Mouse (Mus musculus) spleen, adult 12 weeks (tissue): Measurements from ENCODE around the gene Epb41l2.
A peak's percentile ranks its signal among the peaks of the same experiment; 100 is the strongest.

ENCODE experiments used
- DNase-seq: peaks from one replicate; pipeline ENCODE4 v3.0.0; 2022; ENCODE audit warnings: low spot score

Epb41l2 gene

GRCm38 (mm10) chr10:25436703-25437401 is 77.3 kb downstream of the Epb41l2 start:
- DNase-seq: no peak

DNA sequence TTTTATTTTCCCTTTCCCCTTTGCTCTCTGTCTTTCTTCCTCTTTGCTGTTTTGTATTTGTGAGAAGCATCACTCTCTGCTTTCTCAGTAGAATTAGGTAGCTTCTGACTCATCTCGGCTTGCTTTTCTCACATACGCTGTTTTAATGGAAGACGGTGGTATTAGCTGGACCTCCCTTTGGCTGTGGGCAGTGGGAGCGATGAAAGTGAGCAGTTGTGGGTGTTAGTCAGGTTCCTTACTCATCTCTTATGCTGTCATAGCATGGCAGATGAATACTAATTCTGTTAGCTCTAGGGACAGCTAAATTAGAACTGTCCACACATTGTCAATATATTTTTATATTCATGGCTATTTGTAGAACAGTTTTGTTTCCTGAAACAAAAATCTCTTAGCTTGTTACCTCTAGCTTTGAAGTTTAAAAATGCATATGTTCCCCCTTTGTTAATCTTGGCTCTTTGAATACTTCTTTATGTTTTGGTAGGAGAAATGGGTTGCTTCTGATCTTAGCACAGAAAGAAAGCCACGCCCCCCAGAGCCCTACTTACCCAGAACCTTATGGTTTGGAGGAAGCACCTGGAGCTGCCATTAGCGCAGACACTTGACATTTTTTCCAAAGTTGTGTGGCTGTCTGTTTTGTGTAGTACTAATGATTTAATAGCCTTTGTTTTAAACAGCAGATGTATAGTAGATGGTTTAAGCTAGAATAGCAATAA is 78.1 kb downstream of the Epb41l2 start:
- DNase-seq: no peak

DNA sequence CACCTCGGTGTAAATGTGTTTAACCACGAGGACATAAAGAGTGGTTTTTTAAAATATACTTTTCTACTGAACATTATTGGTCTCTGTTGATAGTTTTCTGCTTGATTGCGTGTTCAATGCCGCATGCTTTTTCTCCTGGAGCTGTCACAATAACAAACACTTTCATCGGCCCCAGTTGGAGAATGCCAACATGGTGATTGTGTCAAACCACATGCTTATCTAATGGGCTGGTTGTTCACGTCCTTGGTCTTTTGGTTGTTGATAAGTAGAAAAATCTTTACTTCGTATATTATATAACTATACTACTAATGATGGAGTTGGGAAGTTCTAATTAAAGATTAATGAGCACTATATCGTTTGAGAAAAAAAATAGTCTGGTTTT is 78.7 kb downstream of the Epb41l2 start:
- no peak for DNase-seq

DNA sequence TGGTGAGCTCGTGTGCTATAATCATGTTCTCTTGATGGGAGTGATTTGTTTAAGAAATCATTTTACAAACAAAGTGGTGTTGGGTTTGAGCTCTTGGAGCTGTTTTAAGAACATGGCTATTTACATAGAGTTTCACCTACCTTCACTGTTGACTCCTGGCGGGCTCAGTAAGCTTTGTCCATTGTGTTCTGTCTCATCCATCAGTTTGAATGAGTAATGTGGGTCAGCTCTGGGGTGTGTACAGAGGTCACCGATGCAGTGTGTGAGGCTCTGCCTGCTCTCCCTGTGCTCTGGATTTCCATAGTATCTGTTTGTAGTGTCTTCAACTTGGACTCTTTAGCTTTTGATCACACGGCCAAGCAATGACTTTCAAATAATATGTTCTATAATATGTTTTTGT is 79.6 kb downstream of the Epb41l2 start:
- no peak for DNase-seq

DNA sequence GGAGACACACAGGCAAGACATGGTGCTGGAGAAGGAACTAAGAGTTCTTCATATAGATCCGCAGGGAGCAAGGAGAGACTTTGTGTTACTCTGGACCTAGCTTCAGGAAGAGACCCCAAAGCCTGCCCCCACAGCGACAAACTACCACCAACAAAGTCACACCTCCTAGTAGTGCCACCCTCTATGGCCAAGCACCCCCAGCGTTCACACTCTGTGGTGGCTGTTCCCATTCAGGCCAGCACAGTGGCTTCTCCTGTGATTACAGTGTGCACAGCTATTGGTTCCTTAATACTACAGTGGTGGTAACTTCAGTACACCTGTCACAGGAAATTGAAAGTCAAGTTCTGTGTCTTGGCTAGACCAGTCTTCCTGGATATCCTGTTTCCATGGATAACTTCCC is 80.3 kb downstream of the Epb41l2 start:
- no peak for DNase-seq

GRCm38 (mm10) chr10:25441405-25441804 is 81.8 kb downstream of the Epb41l2 start:
- no peak for DNase-seq

DNA sequence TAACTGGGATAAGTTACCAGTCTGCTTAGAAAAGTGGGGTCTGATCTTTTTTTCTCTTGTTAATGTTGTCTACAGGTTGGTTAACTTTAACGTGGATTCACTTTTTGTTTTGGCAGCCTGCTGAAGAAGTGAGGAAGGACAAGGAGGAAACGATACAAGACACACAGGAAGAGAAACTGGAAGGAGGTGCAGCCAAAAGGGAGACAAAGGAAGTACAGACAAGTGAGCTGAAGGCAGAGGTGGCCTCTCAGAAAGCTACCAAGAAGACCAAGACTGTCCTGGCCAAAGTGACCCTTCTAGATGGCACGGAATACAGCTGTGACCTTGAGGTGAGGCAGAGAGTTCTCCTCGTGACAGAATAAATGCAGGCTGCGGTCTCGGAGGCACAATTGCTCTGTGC is 84.0 kb downstream of the Epb41l2 start:
- DNase-seq: no peak

- DNase-seq: no peak
These were observed 84.7 kb downstream of the Epb41l2 start for GRCm38 (mm10) chr10:25444198-25444783.

DNA sequence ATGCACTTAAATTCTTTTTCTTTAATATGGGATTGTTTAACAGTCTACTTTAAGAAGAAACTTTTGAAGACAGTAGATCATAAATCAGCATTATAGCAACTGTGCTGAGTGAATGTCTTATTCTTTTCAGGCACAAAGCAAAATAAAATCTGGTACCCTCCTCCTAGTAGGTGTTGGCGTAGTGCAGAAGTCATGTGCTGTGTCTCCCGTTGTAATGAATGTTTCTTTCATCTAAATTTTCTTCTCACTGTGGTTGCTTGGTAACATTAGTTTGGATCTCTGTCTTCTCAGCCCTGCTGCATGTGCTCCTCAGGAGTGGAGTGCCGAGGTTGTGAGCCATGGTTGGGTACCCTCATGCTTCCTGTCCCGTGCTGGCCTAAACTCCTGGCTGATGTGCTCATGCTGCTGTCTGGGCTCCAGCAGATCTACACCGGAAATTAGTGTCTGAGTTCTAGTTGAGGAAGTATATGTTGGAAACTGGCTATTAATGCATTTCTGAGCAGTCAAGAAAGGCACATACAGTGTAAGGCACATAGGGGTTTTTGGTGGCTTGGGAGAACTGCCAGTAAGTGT is 87.4 kb downstream of the Epb41l2 start:
- no peak for DNase-seq

DNA sequence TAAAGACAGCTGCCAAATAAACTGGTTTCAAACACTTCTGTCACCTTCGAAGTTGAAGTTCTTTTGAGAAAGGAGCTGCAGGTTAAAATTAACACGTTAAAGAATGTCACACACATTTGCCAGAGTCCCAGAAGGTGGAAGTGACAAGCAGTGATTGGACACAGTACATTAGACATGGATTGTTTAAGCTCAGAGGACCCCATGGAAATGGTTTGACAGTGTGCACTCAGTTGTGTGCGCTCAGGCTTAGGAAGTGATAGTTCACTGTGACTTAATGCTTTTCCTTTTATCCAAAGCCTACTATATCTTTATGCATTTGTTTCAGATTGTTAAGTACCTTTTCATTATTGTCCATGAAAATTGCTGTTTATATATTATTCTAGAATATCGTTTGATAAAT is 89.1 kb downstream of the Epb41l2 start:
- DNase-seq: no peak

- DNase-seq: no peak
These were observed 89.9 kb downstream of the Epb41l2 start for GRCm38 (mm10) chr10:25449312-25450020.

DNA sequence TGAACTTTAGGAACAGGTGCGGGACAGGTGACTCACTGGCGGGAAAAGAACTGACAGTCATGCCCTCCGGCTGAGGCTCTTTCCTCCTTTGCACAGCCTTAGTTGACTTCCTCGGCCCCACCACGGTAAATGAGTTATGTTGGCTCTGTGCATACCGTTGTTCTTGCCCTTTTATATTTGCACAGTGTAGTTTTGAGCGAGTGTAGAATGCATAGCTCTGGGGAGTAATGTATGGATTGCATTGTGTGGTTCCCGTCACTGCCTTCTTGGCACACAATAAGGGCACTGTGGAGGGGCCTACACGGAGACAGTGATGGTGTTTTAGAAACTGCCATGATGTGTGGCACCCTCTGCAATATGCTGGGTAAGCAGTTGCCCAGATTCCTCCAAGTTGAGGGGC is 93.6 kb downstream of the Epb41l2 start:
- DNase-seq: no peak

GRCm38 (mm10) chr10:25453772-25454171 is 94.2 kb downstream of the Epb41l2 start:
- no peak for DNase-seq

GRCm38 (mm10) chr10:25457118-25457517 is 97.5 kb downstream of the Epb41l2 start:
- no peak for DNase-seq

DNA sequence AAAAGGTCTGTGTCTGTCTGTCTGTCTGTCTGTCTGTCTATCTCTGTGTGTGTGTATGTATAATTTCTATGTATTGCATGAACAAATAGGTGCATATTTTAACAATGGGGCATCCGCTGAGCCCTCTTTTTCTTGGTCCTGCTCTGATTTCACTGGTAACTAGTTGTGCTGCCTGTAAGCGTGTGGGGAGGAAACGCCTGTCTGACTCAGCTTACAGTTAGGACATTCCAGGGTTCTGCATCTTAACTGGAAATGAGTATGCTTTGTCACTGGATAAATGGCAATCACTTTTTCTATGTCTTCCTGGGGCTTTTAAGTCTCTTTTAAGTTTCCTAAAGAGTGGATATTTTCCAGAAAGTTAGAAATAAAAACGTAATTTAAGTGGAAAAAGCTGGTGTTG is 98.4 kb downstream of the Epb41l2 start:
- DNase-seq: no peak

DNA sequence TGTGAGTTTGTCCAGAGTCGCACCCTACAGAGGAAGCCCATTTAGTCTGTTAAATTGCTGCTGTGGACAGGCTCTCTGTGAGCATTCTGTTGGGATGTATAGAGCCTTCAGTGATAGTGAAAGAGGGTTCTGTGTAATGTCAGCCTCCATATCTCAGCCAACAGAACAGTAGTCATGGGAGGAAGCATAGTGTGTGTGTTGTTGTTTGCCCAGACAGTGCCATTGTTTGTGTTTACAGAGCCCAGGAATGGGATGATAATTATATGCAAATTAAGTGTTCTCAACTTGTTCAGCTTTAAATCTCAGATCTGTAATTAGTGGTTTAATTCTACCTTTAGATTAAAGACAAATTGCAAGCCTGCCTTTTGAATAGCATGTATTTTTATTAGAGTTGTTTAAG is 102.2 kb downstream of the Epb41l2 start:
- DNase-seq: no peak

- DNase-seq: no peak
These were observed 103.1 kb downstream of the Epb41l2 start for GRCm38 (mm10) chr10:25462669-25463068.

DNA sequence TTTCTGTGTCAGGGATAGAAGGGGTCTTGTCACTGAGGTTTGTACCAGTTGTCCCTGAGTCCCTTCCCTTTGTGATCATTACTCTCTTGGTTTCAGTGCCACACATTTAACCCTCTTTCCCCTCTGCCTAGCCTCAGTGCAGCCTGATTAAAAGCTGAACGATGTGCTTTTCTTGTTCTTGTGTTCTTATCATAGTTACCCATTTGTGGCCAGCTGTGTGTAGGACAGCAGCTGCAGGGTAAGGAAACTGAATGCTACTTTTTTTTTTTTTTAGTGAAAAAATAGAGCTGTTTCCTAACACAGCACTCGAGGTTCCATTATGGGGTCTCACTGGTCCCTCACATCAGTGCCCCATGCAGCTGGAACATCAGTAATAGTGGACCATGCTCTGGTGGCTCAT is 106.9 kb downstream of the Epb41l2 start:
- DNase-seq: no peak

- no peak for DNase-seq
These were observed 112.3 kb downstream of the Epb41l2 start for GRCm38 (mm10) chr10:25471944-25472343.

- DNase-seq: no peak
These were observed 120.1 kb downstream of the Epb41l2 start for GRCm38 (mm10) chr10:25479716-25480115.

GRCm38 (mm10) chr10:25482791-25483190 is 123.2 kb downstream of the Epb41l2 start:
- no peak for DNase-seq

DNA sequence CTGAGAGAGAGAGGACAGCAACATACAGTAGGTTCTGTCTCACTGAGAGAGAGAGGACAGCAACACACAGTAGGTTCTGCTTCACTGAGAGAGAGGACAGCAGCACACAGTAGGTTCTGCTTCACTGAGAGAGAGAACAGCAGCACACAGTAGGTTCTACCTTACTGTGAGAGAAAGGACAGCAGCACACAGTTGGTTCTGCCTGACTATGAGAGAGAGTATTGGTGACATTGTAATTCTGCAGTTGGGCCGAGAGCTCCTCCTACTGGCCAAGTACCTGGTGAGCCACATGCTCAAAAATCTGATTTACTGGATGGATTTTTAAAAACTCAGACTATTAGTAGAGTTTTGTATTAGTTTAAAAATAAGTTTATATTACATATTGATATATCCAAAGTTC is 128.9 kb downstream of the Epb41l2 start:
- peak; percentile 8 for DNase-seq
